Mouse (Mus musculus) left cerebral cortex, adult 9 months (tissue): ENCODE data around the gene Hivep3.
A peak's percentile ranks its signal among the peaks of the same experiment; 100 is the strongest.

ENCODE experiments used
- DNase-seq, 2 experiments: peaks; one replicate each; pipeline ENCODE4 v3.0.0; 2022; ENCODE audit warnings: low spot score in 2 of 2

The Hivep3 gene

GRCm38 (mm10) chr4:119760820-119761219 is 27.2 kb downstream of the Hivep3 start:
- no peak for DNase-seq

GRCm38 (mm10) chr4:119761459-119762121 is 28.0 kb downstream of the Hivep3 start:
- peak in 1 of 2 experiments; percentile 68 for DNase-seq

GRCm38 (mm10) chr4:119762171-119762570 is 28.6 kb downstream of the Hivep3 start:
- DNase-seq: peak in 1 of 2 experiments; percentile 27

- DNase-seq: no peak
These were observed 34.5 kb downstream of the Hivep3 start for GRCm38 (mm10) chr4:119768046-119768445.

DNA sequence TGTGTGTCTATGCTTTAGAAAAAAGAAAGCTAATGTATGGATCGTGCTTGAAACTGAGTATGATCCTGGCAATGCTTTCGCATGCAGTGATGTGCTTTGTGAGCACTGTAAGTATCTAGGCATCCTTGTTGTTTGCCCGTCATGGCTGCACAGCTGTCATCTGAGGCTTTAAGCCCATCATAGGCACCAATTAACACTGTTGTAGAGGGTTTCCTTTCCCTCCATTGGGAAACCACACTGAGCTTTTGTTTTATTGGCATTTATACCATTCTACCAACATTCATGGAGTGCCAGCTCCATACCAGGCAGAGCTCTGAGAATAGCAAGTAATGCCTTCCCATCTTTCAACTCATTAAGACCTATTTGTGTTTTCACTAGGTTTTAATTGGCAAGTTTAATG is 42.3 kb downstream of the Hivep3 start:
- no peak for DNase-seq

DNA sequence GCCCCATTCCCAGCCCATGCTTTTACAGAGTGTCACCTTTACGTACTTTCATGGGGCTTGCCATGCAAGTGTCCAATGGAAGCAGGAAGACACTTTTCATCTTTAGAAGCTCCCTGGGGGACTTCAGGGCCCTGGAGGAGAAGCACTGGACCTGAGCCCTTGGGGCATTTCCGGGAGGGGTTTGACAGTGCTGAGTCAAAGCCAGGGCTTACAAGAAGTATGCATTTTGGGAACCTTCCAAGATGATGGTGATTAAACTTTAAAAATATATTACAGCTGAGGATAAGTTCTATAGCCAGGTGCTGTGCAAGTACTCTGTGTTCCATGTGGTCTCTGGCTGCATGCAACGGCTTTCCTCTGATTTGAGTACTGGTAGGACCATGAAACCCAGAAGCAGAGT is 43.6 kb downstream of the Hivep3 start:
- no peak for DNase-seq

DNA sequence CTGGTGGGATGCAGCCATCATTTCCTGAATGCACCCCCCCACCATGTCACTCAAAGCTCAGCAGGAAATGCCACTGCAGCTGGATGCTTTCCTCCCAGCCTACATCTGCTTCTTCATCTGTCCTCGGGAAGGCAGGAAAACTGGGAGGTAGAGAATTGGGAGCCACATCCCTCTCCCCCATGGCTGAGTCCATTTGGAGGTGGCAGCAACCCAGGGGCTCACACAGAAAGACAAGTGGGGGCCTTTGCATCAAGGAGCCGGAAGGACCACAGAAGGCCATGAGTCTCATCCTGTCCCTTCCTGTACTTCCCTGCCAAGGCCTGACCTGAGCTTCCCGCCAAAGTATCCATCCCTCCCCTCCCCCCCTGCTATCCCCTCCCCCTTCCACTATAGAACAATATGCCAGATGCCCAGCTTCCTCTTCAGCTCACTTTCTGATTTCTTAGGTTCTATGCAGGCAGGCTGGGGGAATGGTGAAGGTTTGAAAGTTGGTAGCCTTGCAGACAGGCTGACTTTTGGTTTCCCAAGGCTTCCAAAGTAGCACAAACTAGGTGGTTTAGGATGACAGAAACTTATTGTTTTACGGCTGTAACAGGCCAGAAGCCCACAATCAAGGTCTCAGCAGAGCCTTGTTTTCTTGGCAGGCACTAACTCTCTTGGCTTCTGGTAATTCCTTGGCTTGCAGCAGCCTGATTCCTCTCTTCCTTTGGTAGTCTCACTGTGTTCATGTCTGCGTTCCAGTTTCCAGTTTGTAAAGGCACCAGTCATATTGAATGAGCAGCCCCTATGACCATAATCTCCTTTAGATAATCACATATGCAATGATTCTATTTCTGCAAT is 46.2 kb downstream of the Hivep3 start:
- DNase-seq: no peak

DNA sequence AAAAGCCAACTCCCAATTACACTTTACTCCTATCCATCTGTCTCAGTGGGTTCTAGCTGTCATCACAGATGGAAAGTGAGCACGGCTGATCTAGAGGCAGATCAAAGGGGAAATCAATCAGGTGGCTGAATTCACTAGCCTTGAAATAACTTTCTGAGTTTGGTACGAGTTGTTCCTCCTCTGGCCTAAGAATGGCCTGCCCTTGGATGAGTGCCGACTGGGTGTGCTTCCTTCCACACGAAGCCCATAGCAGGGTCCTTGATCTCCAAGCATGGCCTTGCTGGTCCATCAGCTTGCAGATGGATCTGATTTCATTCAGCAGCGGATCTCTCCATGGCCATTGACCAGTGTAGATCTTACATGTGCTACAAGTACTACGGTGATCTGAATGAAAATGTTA is 47.3 kb downstream of the Hivep3 start:
- no peak for DNase-seq

DNA sequence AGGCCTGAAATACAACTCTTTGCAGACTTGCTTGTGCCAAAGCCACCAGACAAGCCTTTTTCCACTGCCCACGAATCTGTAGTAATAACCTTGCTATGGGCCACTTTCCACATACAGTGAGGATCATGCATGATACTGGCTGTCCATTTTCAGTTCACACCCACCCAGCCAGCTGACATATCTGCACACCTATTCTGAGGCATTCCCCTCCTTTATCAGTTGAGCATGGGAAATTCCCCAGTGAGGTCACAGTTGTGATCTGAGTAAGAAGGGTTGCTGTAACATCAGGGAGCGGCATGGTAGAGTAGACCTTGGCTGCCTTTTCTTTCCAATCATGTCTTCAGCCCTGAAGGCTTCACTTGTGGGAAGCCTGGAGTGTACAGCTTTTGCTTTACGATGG is 51.4 kb downstream of the Hivep3 start:
- DNase-seq: no peak

GRCm38 (mm10) chr4:119786307-119786706 is 52.7 kb downstream of the Hivep3 start:
- DNase-seq: no peak

- no peak for DNase-seq
These were observed 53.1 kb downstream of the Hivep3 start for GRCm38 (mm10) chr4:119786721-119787120.

GRCm38 (mm10) chr4:119788746-119789145 is 55.2 kb downstream of the Hivep3 start:
- no peak for DNase-seq

- no peak for DNase-seq
These were observed 56.0 kb downstream of the Hivep3 start for GRCm38 (mm10) chr4:119789495-119790148.

DNA sequence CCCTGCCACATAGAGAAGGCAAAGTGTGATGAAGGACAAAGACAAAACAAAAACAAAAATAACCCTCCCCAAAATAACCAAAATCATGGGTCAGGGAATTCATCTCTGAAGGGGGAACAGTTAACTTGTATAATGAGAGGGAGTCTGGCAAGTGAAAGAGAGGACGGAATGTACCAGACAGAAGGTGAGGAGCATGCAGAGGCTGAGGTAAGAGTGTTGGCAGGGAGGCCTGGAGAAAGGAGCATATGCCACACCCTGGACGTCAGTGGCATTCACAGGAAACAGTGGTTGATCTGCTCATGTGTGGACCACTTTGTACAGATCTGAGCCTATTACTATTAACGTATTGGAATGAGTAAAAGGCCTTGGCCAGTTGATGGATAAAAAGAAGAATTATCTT is 65.3 kb downstream of the Hivep3 start:
- no peak for DNase-seq

- no peak for DNase-seq
These were observed 73.0 kb downstream of the Hivep3 start for GRCm38 (mm10) chr4:119806556-119806955.

DNA sequence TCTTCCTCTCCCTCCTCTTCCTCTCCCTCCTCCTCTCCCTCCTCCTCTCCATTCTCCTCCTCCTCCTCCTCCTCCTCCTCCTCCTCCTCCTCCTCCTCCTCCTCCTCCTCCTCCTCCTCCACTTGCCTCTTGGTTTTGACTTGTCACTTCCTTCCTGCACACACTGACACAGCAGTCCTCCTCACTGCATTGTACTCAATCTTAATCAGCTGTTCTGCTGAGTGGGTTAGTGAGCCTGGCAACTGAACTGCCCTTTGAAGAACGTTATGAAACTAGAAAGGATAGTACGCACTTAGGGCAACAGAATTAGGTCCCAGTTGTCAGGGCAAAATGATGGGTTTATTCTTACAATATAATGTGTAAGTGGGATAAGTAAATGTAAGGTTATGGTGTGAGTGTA is 73.8 kb downstream of the Hivep3 start:
- DNase-seq: no peak

DNA sequence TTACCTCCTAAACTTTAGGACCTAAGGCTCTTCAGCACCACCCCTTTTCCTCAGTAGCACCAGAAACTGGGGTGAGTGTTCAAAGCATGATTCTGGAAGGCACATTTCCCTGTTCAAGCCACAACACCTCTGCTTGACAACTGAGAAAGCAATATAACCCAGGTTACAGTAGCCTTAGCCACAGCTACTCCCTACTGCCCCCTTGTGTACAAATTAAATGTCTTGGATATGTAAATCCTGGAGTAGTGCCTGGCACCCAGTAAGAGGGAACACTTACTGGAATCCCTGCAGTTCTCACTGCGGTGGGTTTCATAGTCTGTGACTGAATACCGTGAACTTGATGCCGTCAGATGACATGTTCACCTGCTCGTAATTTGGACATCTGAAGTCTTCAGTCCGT is 75.7 kb downstream of the Hivep3 start:
- peak in 1 of 2 experiments; percentile 42 for DNase-seq

DNA sequence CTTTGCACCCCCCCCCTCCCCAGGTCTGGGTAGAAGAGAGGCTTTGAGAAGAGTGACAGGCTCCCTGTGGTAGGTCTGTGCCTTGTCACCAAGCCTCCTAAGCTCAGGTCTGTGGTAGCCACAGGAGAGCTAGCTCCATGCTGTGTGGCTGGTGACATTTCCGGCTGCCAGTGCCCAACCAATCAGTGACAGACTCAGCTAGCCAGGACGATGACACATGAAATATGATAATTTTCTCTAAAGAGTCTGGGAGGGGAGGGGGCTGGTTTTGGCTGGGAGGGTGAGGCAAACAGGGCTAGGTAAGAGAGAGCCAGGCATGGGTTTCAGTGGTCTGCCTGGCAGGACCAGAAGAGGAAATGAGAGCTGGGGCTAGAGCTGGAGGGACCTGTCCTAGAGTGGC is 79.2 kb downstream of the Hivep3 start:
- peak in 1 of 2 experiments; percentile 60 for DNase-seq

DNA sequence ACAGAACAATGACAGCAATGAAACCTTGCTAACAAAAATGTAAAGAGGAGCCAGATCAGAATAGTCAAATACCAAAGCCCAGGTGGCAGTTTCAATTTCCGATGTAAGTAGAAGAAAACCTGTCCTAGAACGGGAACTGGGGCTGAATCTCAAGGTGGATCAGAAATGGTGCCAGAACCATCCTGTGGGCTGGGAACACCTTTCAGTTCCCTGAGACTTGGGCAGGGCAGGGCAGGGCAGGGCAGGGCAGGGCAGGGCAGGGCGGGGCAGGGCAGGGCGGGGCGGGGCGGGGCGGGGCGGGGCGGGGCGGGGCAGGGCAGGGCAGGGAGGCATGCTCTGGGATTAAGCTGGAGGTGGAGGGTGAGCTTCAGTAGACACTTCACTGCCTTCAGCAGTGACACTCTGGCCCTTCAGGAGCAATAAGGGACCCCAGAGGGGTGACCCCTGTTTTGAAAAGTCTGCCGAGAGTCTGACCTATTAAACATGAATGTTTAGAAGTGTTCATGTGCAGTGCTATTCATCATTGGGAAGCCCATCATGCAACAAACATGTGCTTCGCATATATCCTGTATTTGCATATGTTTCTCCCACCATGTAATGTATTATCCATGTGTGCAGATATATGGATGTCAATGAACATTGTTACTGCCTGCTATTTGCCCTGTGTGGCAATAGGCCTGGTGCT is 80.1 kb downstream of the Hivep3 start:
- DNase-seq: no peak

GRCm38 (mm10) chr4:119814185-119815132 is 80.9 kb downstream of the Hivep3 start:
- DNase-seq: peak in 1 of 2 experiments; percentile 62
